Mouse (Mus musculus) retina, embryonic 14.5 days (tissue): ENCODE data around the gene Gstm6.
"Not testable (repeated sequence)": the region's sequence is repeated elsewhere in the genome, so short reads cannot be mapped to it uniquely, and the experiment has no call there.

ENCODE experiments used
- DNase-seq: peaks from one replicate; pipeline ENCODE4 v3.0.0-alpha.2; 2015; ENCODE audit warnings: low spot score

The Gstm6 gene

DNA sequence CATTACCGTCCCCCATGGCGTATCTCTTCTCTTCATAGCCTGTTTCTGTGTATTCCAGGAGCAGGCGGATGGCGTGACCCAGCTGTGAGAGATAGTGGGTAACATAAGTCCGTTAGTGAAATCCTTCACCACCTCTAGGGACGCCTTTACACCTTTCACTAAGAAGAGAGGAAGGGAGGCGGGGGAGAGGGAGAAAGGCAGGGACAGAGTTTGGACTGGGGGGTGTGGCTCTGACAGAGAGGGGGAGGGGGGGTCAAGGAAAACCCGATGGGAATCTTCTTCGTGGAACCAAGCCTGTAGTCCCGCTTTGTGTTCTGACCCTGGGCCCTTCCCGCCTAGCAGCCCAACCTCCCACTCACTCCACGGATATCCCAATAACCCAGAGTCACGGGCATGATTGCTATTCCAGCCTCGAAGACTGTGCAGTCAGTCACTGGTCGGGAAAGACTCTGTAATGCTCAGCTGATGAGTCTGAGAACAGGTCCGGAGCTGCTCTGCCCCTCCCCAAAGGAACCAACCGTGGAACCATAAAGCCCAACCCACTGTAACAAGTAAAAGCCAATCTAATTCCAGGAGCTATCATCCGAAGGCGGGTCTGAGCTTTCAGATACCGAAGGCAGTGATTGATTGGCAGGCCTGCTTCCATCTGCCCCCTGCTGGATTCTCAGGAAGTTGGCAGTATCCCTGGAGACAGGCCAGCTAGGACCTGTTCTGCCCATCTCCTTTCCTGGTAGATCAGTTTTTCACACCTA is at the start of gene Gstm6:
Gstm6 (minus strand) TSS at position 511 of the 752 bp plus-strand sequence.
- DNase-seq: peak; percentile 74

DNA sequence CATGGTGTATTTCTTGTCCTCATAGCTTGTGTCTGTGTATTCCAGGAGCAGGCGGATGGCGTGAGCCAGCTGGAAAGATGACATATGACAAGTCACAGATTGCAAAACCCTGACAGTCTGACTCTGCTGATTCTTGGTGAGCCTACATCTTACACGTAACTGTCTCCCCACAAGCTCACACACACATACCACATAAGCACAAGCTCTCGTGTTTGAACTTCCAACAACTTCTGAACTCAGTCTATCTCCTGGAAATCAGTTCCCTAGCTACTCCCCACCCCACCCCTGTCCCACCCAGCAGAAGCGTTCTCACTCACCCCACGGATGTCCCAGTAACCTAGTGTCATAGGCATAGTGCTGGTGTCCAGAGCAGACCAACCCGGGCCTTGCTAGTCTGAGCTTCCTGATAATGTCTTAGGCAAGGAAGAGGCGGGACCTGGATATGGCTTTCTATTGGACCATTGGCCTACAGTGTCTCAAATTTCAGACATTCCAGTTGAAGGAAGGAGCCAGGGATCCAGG is 42.6 kb upstream of the Gstm6 start, which contains the start of gene Gstm2:
Gstm2 (minus strand) TSS at position 413 of the 522 bp plus-strand sequence.
- DNase-seq: peak; percentile 25

- DNase-seq: not testable (repeated sequence)
Observed at GRCm38 (mm10) chr3:107985141-107985540, 41.6 kb upstream of the Gstm6 start.

DNA sequence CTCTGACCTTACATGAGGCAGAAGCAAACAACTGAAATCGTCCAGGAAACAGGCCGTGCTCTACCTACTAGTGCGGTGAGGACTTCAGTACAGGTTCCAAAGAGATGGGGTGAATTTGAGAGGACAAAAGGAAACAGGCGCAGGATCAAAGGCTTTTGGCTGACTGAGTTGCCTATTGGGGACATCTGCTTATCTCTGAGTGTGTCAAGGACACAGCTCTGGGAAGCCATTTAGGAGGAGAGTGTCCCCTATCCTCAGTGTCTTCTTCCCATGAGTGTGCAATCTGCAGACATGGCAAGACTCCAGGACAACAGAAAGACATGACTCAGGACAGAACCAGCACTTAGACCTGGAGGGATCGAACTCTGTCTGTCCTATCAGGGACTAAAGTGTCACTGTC is 40.9 kb upstream of the Gstm6 start:
- DNase-seq: no peak

DNA sequence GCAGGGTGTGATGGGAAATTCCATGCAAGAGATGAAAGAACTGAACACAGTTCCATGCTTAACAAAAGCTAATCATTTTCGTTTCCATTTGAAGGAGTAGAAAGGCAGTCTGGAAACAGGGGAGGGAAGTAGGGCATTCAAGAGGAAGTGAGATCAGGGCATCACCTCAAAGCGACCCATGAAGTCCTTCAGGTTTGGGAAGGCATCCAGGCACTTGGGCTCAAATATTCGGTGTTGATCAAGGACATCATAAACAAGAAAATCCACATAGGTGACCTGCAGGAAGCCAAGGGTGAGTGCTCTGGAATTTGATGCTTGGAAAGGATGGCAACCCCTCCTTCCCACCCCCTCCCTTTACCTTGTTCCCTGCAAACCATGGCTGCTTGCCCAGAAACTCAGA is 40.2 kb upstream of the Gstm6 start:
- no peak for DNase-seq

GRCm38 (mm10) chr3:107982726-107983125 is 39.2 kb upstream of the Gstm6 start:
- no peak for DNase-seq

- DNase-seq: no peak
Observed at GRCm38 (mm10) chr3:107981261-107981660, 37.7 kb upstream of the Gstm6 start.

DNA sequence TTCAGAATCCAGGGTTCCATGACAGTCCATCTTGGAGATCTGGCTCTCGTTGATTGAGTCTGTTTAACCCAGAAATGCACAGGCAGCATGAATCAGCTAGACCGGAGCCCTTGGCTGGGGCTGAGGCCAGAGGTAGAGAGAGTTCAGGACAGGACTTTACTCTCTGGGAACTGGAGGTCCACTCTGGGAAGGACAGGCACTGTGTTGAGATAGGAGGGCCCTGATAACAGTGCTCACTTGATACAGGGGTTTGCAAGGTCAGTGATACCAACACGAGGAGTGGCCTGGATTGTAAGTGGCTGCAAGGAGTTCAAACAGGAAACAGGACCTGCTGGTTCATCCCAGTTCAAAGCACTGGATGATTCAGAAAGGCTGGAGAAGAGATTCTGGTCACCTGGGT is 34.1 kb upstream of the Gstm6 start:
- DNase-seq: no peak

GRCm38 (mm10) chr3:107974237-107974636 is 30.7 kb upstream of the Gstm6 start:
- DNase-seq: no peak

DNA sequence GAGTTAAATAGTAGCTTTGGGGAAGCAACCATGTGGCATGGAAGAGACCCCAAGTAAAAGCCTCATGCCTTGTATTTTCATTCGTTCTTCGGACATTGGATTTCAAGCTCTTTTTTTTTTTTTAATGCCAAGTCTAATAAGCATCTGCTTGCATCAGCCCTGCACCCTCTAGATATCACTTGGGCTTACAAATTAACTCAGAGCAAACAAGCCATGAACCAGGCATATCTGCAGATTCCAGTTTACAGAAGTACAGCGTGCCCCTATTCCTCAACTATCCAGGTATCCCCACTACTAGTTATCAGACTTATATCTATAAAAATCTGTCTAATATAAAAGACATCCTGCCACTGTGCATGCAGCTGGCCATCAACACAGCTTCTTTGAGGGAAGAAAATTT is 28.5 kb upstream of the Gstm6 start:
- DNase-seq: no peak

- DNase-seq: not testable (repeated sequence)
Observed at GRCm38 (mm10) chr3:107971101-107971500, 27.6 kb upstream of the Gstm6 start.

GRCm38 (mm10) chr3:107968724-107969395 is 25.3 kb upstream of the Gstm6 start, which contains the start of gene Gstm3:
Gene Gstm3 (minus strand): TSS chr3:107969283.
- no peak for DNase-seq

- no peak for DNase-seq
Observed at GRCm38 (mm10) chr3:107966631-107967030, 23.1 kb upstream of the Gstm6 start.

DNA sequence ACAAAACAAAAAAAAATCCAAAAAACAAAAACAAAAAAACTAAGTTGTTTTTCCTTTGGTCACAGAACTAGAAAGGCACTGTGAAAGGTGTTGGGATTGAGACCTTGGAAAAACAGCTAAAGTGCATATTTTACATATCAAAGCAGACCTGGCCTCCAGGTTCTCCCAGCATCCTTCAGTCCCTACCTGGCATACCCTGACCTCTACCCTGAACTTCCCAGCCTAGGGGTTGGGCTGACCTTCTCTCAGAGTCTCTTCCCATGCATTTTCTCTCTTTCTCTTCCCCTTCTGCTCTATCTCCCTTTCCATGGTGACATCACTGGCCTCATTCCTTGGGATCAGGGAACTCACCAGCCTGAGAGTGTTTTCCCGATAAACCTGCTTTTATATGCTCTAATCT is 22.0 kb upstream of the Gstm6 start:
- no peak for DNase-seq

DNA sequence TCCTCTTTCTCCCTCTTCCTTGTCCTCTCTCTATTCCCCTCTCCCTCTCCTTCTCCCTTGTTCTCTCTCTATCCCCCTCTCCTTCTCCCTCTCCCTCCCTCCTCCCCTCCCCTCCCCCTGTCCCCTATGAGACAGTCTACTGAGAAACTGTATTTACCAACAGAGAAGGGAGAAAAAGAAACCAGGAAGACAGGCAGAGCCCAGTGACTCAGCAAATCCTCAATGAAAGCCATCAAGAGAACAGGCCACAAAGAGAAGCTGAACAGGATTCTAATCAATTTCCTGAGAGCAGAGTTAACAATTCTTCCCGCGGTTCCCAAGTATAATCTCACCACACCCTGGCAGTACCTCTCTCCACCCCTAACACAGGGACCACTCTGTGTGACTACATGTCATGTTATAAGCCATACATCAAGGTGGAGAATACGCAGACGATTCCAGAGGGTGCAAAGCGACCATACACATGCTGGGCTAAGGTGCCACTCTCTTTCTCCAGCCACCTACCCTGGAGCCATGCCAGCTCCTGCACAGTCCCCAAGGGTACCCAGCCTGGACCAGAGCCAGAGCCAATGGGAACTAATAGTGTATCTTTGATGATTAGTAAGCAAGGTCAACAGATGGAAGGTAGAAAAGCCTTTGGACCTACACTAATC is 21.2 kb upstream of the Gstm6 start:
- DNase-seq: no peak

DNA sequence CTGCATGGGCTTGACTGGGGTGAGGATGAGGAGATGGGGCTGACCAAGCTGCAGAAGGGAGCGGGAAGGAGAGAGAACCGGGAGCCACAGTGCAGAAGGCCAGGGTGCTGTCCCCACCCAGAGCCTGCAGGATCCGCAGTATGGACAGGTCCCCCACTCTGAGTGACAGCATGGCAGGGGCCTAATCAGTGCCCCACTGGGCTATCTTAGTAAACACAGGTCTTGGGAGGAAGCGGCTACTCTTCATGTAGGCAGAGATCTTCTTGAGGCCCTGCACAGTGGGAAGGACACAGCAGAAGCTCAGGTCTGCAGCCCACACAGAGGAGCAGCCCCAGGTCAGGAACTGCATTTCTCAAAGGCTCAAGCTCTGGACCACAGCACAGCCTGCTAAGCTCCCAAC is 20.5 kb upstream of the Gstm6 start:
- DNase-seq: no peak

- not testable (repeated sequence) for DNase-seq
Observed at GRCm38 (mm10) chr3:107955260-107955659, 11.7 kb upstream of the Gstm6 start.

GRCm38 (mm10) chr3:107953906-107954305 is 10.4 kb upstream of the Gstm6 start:
- DNase-seq: no peak

- DNase-seq: peak; percentile 54
Observed at GRCm38 (mm10) chr3:107953328-107953755, 9.8 kb upstream of the Gstm6 start.

GRCm38 (mm10) chr3:107950531-107950930 is 7.0 kb upstream of the Gstm6 start:
- DNase-seq: no peak

DNA sequence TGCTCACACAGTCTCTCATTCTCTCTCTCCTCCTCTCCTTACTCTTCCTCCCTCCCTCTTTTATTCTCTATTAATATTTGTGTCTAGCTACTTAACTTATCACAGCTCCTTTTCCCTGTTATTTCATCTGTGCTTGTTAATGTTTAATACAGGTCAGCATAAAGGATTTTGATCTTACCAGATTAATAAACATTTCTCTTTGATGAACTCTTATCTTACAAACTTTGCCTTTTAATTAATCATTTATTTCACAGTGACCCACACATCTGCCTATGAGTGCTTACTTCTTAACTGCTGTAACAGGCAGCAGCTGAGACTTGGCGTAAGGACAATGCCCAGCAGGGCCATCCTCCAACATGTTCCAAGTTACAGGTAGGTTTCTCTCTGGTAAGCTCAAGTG is 5.9 kb upstream of the Gstm6 start:
- DNase-seq: not testable (repeated sequence)

GRCm38 (mm10) chr3:107945729-107946128 is 2.2 kb upstream of the Gstm6 start:
- DNase-seq: no peak

GRCm38 (mm10) chr3:107941261-107941660 is 2.3 kb downstream of the Gstm6 start:
- no peak for DNase-seq
